Mouse (Mus musculus) urinary bladder, postnatal 36 days (tissue): Measurements from ENCODE around the gene Lctl.

Experiments used
- DNase-seq, 2 experiments: peaks; one replicate each; pipeline ENCODE4 v3.0.0; 2022; ENCODE audit warnings: low spot score in 2 of 2, mixed read lengths in 1 of 2

The Lctl gene

GRCm38 (mm10) chr9:64184166-64184840 is 67.4 kb downstream of the Lctl start:
- no peak for DNase-seq
